Mouse (Mus musculus): ENCODE data around the gene Mrpl10. TPM values are rescaled to one million over a fixed set of nuclear protein-coding genes. Genes with fewer than 3 reads are reported as not detected.

Gene Mrpl10
- polyA plus RNA-seq, 1 experiment from 2014 or later, result 62.0 TPM

- Histone ChIP-seq H3K4me3 (replicated peaks) (no peak overlapping the region), H3K27me3 (no peaks in the 10 kb centered on the region), H3K36me3 (0 out of 2 replicates have a peak, but pooled peaks cover 5% of the 10 kb centered on the region), H3K9me3 (no peaks in the 10 kb centered on the region), H3K4me2 (replicated peaks) (no peak overlapping the region), H3K27ac (no peak overlapping the region), H3K9ac (replicated peaks) (no peak overlapping the region), H3K4me1 (replicated peaks) (peaks cover 12% of the 10 kb centered on the region)
- no peak for ATAC-seq
- 93% methylated on average over 4 of the region's 4 CpGs for WGBS
Measured at GRCm38 (mm10) chr11:97032499-97032898, 8.9 kb upstream of the Mrpl10 start.

GRCm38 (mm10) chr11:97033781-97034180 is 7.6 kb upstream of the Mrpl10 start:
- Histone ChIP-seq H3K27me3 (no peaks in the 10 kb centered on the region), H3K4me1 (replicated peaks) (peaks cover 12% of the 10 kb centered on the region), H3K9me3 (no peaks in the 10 kb centered on the region), H3K4me2 (replicated peaks) (no peak overlapping the region), H3K4me3 (replicated peaks) (no peak overlapping the region), H3K9ac (replicated peaks) (no peak overlapping the region), H3K27ac (no peak overlapping the region), H3K36me3 (0 out of 2 replicates have a peak, but pooled peaks cover 5% of the 10 kb centered on the region)
- no peak for ATAC-seq
- 87% methylated on average over 4 of the region's 4 CpGs for WGBS

- Histone ChIP-seq H3K9ac (replicated peaks) (no peak overlapping the region), H3K9me3 (no peaks in the 10 kb centered on the region), H3K4me3 (replicated peaks) (no peak overlapping the region), H3K4me2 (replicated peaks) (no peak overlapping the region), H3K4me1 (replicated peaks) (no peaks in the 10 kb centered on the region; the same call in 1 of the 2 replicates), H3K27ac (no peak overlapping the region), H3K36me3 (0 out of 2 replicates have a peak, but pooled peaks cover 5% of the 10 kb centered on the region), H3K27me3 (no peaks in the 10 kb centered on the region)
- WGBS, result 83% methylated on average over 5 of the region's 5 CpGs
- no peak for ATAC-seq
Measured at GRCm38 (mm10) chr11:97036141-97036540, 5.2 kb upstream of the Mrpl10 start.

- no peaks in the 10 kb centered on the region for H3K9me3 ChIP-seq
- H3K4me3 ChIP-seq (replicated peaks), result no peak overlapping the region
- no peak overlapping the region for H3K27ac ChIP-seq
- no peaks in the 10 kb centered on the region for H3K27me3 ChIP-seq
- H3K4me2 ChIP-seq (replicated peaks), result no peak overlapping the region
- H3K36me3 ChIP-seq, result no peaks in the 10 kb centered on the region
- 0 out of 2 replicates have a peak overlapping the region, but pooled peaks have one; percentile 7 for H3K9ac ChIP-seq (replicated peaks)
- WGBS, result 70% methylated on average over 7 of the region's 7 CpGs
- H3K4me1 ChIP-seq (replicated peaks), result peaks cover 10% of the 10 kb centered on the region
- ATAC-seq, result no peak
Measured at GRCm38 (mm10) chr11:97038881-97039280, 2.5 kb upstream of the Mrpl10 start.

- Histone ChIP-seq H3K4me1 (replicated peaks) (peaks cover 10% of the 10 kb centered on the region), H3K27ac (no peak overlapping the region), H3K4me2 (replicated peaks) (peak overlapping the region; percentile 75), H3K36me3 (peaks cover 6% of the 10 kb centered on the region), H3K4me3 (replicated peaks) (peak overlapping the region; percentile 82), H3K9ac (replicated peaks) (peak overlapping the region; percentile 61), H3K9me3 (no peaks in the 10 kb centered on the region), H3K27me3 (no peaks in the 10 kb centered on the region)
- 53% methylated on average over 12 of the region's 12 CpGs for WGBS
- no peak for ATAC-seq
Measured at GRCm38 (mm10) chr11:97040301-97041021, 899 bp upstream of the Mrpl10 start.

- H3K4me2 ChIP-seq (replicated peaks), result no peak overlapping the region
- H3K4me1 ChIP-seq (replicated peaks), result peaks cover 16% of the 10 kb centered on the region
- no peak overlapping the region for H3K9ac ChIP-seq (replicated peaks)
- H3K9me3 ChIP-seq, result no peaks in the 10 kb centered on the region
- WGBS, result 97% methylated on average over 8 of the region's 8 CpGs
- no peak for ATAC-seq
- peaks cover 26% of the 10 kb centered on the region for H3K36me3 ChIP-seq
- no peak overlapping the region for H3K27ac ChIP-seq
- H3K27me3 ChIP-seq, result no peaks in the 10 kb centered on the region
- no peak overlapping the region for H3K4me3 ChIP-seq (replicated peaks)
Measured at GRCm38 (mm10) chr11:97044902-97045301, 3.5 kb downstream of the Mrpl10 start.

- WGBS, result 77% methylated on average over 7 of the region's 7 CpGs
- peaks cover 26% of the 10 kb centered on the region for H3K36me3 ChIP-seq
- peaks cover 24% of the 10 kb centered on the region for H3K4me1 ChIP-seq (replicated peaks)
- H3K27me3 ChIP-seq, result no peaks in the 10 kb centered on the region
- no peaks in the 10 kb centered on the region for H3K9me3 ChIP-seq
- no peak overlapping the region for H3K27ac ChIP-seq
- H3K4me3 ChIP-seq (replicated peaks), result no peak overlapping the region
- no peak overlapping the region for H3K4me2 ChIP-seq (replicated peaks)
- ATAC-seq, result no peak
- H3K9ac ChIP-seq (replicated peaks), result no peak overlapping the region
Measured at GRCm38 (mm10) chr11:97045861-97046260, 4.5 kb downstream of the Mrpl10 start.

GRCm38 (mm10) chr11:97048090-97048650 is 6.8 kb downstream of the Mrpl10 start:
- Histone ChIP-seq H3K4me1 (replicated peaks) (peaks cover 30% of the 10 kb centered on the region), H3K4me3 (replicated peaks) (no peak overlapping the region), H3K27ac (no peak overlapping the region), H3K36me3 (peaks cover 26% of the 10 kb centered on the region), H3K9ac (replicated peaks) (no peak overlapping the region), H3K9me3 (no peaks in the 10 kb centered on the region), H3K27me3 (no peaks in the 10 kb centered on the region), H3K4me2 (replicated peaks) (no peak overlapping the region)
- ATAC-seq, result no peak
- 86% methylated on average over 8 of the region's 8 CpGs for WGBS

- peaks cover 34% of the 10 kb centered on the region for H3K36me3 ChIP-seq
- H3K4me2 ChIP-seq (replicated peaks), result no peak overlapping the region
- H3K27ac ChIP-seq, result no peak overlapping the region; the same call in 1 of the 2 replicates
- H3K27me3 ChIP-seq, result no peaks in the 10 kb centered on the region
- H3K4me3 ChIP-seq (replicated peaks), result no peak overlapping the region
- ATAC-seq, result no peak
- no peaks in the 10 kb centered on the region for H3K9me3 ChIP-seq
- no peak overlapping the region for H3K9ac ChIP-seq (replicated peaks)
- peaks cover 30% of the 10 kb centered on the region for H3K4me1 ChIP-seq (replicated peaks)
- WGBS, result 78% methylated on average over 6 of the region's 6 CpGs
Measured at GRCm38 (mm10) chr11:97049492-97050085, 8.2 kb downstream of the Mrpl10 start.

- H3K4me3 ChIP-seq (replicated peaks), result peak within 1 kb of the TSS; percentile 73
- H3K27ac ChIP-seq, result peak within 1 kb of the TSS; percentile 63
- peak within 1 kb of the TSS; percentile 88 for H3K4me2 ChIP-seq (replicated peaks)
- peaks cover 30% of the 10 kb centered on the region for H3K4me1 ChIP-seq (replicated peaks)
- H3K27me3 ChIP-seq, result no peaks in the 10 kb centered on the region
- ATAC-seq, result peak; percentile 89
- H3K9ac ChIP-seq (replicated peaks), result peak within 1 kb of the TSS; percentile 85
- 7% methylated on average over 18 of the region's 18 CpGs for WGBS
- H3K36me3 ChIP-seq, result peaks cover 39% of the 10 kb centered on the region
- H3K9me3 ChIP-seq, result no peaks in the 10 kb centered on the region
Measured at GRCm38 (mm10) chr11:97050216-97050943, 9.0 kb downstream of the Mrpl10 start, which contains the start of gene Osbpl7. Osbpl7 (plus strand) TSS chr11:97050628.

- no peaks in the 10 kb centered on the region for H3K9me3 ChIP-seq
- H3K27ac ChIP-seq, result peak overlapping the region; percentile 63
- H3K27me3 ChIP-seq, result no peaks in the 10 kb centered on the region
- H3K36me3 ChIP-seq, result peaks cover 43% of the 10 kb centered on the region
- WGBS, result 25% methylated on average over 13 of the region's 13 CpGs
- peaks cover 30% of the 10 kb centered on the region for H3K4me1 ChIP-seq (replicated peaks)
- H3K4me2 ChIP-seq (replicated peaks), result peak overlapping the region; percentile 88
- peak overlapping the region; percentile 85 for H3K9ac ChIP-seq (replicated peaks)
- peak; percentile 31 for ATAC-seq
- peak overlapping the region; percentile 73 for H3K4me3 ChIP-seq (replicated peaks)
Measured at GRCm38 (mm10) chr11:97050944-97051586, 9.7 kb downstream of the Mrpl10 start.
